Mouse (Mus musculus) MEL-GATA-1-ER (cell line): ENCODE data around the gene Ppfibp2.

Experiments used
- DNase-seq: peaks from one replicate; pipeline ENCODE4 v3.0.0-alpha.2; 2012; ENCODE audit warnings: low read depth; ENCODE audit errors: extremely low read depth

Gene Ppfibp2

DNA sequence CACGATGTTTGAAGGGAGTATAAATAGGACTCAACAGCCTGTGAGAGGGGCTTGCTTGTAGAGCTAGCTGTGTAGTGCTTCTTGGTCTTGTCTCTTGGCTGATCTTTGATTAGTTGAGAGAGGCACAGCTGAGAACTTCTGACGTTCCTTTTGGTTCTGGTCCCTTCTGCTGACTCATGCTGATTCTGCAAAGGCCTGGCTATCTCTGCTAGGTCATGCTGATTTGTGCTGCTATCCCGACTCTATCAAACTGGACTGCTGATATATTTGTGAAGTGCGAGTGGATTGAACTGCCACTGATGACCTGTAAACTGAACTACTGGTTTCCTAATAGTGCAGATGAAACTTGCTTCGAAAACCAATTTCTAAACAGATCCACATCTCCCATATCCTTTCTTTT is 15.9 kb downstream of the Ppfibp2 start:
- DNase-seq = no peak

GRCm38 (mm10) chr7:107618028-107618992 is 23.3 kb downstream of the Ppfibp2 start:
- DNase-seq = no peak

DNA sequence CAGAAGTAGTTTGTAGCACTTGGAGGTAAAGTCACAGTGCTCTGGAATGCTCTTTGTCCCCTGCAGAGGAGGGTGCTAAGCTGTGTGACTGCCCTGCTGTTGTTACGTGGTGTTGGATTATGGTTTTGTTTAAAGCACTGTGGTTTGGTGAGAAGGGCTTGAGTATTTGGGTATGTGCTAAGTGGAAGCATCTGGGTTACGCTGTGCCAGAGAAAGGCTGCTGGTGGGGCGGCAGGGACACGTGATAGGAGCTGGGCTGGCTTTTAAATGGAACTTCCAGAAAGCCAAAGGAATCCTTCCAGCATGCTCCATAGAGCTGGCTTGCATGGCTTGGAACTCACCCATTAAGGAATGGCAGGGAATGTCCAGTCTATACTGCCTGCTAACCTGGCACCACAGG is 24.2 kb downstream of the Ppfibp2 start:
- no peak for DNase-seq

DNA sequence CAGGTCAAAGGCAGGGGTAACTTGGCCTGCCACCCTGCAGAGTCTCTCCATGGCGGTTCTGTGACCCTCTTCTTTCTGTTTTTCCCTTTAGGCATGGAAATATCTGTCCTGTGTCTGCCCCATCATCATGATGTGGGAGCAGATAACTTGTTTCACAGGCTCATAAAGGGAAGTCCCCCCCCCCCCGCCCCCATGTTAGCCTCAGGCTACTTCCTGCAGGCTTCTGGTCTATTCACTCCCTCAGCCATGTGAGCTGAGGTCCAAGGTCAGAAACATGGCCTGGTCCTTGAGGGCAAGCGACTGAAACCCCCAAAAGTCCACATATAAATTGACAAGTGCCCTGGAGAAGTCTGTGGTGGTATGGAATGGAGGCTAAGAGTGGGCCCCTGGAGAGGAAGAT is 25.1 kb downstream of the Ppfibp2 start:
- DNase-seq = no peak

- DNase-seq = no peak
Observed at GRCm38 (mm10) chr7:107624432-107624831, 29.4 kb downstream of the Ppfibp2 start.

DNA sequence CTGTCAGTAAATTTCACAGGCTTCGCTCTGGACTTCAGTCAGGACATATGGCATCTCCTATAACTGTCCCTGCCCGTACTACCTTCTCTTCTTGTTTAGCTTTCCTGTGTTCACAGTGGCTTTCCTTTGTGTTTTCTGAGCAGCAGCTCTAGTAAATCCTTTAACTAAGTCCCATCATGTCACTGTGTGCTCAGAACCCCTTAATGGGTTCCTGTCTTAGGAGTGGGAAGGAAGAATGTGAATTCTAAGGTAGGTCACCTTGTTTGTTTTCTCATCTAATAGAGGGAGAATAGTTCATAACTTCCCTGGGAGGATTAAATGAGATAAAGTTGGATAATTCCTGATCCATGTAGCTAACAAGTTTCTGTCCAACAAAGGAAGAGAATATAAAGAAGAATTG is 30.1 kb downstream of the Ppfibp2 start, which contains the start of gene 5330417H12Rik:
5330417H12Rik (minus strand) TSS at position 101 of the 400 bp plus-strand sequence.
- no peak for DNase-seq

DNA sequence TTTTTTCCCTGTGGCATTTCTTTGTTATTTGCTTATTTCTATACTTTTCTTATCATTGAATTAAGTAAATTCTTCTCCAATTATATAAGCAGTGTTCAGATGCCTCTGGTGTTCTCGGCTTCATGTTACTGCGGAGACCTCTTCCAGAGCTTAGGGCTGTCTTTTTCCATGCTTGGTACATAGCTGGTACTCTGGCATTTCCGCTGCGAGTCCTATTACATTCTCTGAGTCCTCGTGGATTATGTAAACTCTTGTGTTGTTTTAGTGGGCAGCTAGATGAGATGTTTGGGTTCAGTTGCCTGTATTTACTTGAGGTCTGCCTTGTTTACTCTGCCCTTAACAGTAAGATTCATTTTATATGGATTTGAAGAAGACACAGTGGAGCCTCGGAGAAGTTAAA is 30.8 kb downstream of the Ppfibp2 start:
- no peak for DNase-seq

- no peak for DNase-seq
Observed at GRCm38 (mm10) chr7:107628383-107628782, 33.4 kb downstream of the Ppfibp2 start.

DNA sequence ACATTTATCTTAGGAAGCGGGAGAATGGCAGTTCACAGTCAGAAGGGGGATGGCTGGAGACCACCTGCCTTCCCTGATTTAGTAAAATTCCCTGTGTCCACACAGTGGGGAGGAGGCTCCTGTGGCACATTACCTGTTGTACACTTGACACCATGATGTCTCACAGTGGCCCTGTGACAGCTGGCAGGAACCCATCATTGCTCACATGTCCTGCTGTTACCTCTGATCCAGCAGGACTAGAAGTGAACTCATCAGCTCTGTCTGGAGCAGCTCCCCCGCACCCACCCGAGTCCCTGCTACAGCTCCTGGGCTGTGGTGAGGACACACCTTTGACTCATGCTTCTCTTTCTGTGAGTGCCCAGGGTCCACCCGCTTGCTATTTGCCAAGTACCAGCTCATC is 38.2 kb downstream of the Ppfibp2 start:
- no peak for DNase-seq

DNA sequence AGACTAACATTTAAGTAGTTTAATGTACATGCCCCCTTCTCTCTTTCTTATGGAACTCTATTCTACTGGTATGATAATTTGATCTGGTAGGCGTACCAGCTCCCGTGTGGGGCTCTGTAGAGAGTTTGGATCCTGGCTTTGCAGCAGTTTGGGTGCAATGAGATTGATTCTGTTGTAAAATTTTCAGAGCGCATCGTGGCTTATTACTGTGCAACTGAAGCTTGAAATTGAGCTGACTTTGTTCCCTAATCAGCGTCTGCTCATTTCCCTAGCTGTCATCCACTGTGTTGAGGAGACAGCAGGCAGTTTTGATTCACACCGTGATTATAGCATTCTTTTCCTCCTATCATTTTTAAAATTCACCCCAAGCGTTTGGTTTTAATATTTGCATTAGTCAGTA is 42.4 kb downstream of the Ppfibp2 start:
- no peak for DNase-seq

DNA sequence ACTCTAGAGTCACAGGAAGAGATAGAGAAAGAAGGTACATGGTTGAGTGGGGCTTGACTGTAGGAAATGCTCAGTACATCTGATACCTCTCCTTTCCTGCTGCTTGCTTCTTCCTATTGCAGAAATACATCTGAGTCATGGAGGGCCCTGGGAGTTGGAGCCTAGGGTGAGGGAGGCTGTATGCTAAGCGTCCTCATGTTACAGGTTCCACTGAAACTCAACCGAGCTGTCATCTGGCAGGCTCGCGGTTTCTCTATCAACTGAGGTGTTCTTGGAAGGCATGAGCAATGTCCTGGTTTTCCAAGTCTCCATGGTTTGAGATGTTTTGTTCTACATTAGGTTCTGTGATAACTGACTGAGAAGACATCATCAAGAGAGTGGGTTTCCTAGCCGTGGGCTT is 43.0 kb downstream of the Ppfibp2 start:
- no peak for DNase-seq

DNA sequence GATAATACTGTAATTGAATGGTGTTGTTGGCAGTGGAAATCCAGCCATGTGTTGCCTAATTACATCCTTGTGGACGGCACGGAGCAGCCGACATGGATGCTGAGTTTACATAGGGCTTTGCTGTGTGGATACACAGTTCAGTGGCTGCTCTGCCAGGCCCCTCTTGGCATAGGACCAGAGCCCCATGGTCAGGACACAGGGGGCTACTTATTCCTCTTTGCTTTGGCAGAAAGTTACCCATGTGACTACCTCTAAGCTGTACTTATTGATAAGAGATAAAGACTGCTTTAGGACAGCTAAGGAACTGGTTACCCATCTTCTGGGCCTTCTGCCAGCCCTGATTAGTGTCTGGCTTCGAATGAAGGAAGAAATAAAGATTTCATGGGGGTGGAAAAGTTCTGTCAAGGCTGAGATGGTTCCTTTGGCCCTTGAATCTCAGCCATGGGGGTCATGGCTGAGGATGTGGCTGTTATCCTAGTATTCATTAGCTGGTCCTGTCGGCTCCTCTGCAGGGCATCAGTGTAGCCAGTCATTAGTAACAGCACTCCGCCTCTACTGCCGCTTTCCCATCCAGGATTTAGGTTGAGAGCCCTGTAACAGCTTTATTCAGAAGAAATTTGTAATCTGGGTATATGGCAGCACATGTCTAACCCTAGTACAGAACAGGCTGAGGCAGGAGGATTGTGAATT is 47.7 kb downstream of the Ppfibp2 start:
- DNase-seq = no peak

- DNase-seq = no peak
Observed at GRCm38 (mm10) chr7:107644987-107645386, 50.0 kb downstream of the Ppfibp2 start.

GRCm38 (mm10) chr7:107648937-107649688 is 54.1 kb downstream of the Ppfibp2 start:
- DNase-seq = no peak

- no peak for DNase-seq
Observed at GRCm38 (mm10) chr7:107649990-107650389, 55.0 kb downstream of the Ppfibp2 start.

DNA sequence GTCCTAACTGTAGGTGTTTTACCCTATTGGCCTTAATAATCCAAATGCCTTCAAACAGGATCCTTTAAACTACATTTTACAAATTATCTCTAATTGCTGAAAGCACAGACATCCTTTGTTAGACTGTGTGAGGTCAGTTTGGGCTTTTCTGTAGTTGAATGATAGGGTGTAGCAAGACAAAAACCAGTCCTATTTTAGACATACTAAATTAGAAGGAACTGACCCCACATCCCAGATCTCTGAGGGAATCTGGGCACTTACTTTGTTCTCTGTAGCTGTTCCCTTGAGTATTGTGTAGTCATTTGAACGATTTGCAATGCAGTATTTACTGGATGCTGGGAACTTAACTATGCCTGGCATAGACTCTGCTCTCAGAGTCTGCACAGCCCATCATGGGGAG is 56.8 kb downstream of the Ppfibp2 start:
- DNase-seq = no peak

- no peak for DNase-seq
Observed at GRCm38 (mm10) chr7:107656451-107656850, 61.4 kb downstream of the Ppfibp2 start.

DNA sequence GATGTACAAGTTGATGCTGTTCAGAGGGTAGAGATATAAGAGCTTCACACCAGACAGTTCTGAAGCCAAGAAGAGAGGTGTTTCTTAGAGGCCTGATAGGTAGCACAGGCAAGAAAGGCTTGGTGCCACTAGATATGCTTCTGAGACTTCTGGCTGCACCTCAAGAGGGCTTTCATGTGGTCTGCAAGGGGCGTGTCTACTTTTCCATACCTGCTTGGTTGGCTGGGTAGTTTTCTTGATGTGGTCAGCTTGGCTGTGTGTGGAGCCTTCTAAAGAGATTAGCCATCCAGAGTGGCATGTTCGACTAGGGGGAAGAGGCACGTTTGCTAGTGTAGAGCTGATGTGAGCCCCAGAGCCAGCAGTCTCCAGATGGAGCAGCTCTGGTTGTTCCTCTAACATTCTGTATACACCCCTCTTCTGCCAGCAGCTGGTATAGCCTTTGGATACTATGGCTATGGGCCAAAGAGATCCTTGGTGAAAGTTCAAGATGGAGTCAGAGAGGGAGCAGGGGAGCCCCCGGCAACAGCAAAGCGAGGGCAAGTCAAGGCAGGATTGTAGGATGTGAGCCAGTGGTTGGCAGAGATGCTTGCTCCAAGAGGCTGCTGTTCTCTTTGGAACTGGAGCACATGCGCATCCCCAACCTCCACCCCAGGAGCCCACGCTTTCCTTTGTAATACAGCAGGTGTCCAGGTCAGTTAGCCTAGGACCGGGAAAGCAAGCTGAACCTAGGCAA is 64.3 kb downstream of the Ppfibp2 start:
- no peak for DNase-seq

- DNase-seq = no peak
Observed at GRCm38 (mm10) chr7:107661189-107661842, 66.3 kb downstream of the Ppfibp2 start.

DNA sequence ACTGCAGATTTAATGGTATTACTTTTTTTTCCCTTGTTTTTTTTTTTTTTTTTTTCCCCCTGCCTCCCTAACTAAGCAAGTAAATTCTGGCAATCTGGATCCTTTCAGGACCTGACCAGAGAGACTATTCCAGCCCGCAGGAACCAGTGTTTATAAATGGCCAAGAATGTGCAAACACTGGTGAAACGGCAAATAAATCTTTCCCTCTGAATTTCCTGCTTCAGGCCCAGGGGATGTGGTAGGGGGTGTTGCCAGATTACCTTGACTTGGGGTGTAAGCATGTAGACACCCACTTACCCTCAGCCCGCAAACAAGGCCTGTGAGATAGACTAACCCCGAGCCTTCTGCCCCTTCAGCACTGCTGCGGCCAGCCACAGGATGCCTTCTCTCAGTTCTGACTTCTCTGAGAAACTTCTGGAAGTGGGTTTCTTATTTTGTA is 66.9 kb downstream of the Ppfibp2 start:
- no peak for DNase-seq
